Mouse (Mus musculus) testis, adult 2 months (tissue): ENCODE measurements around the gene Zfp595.

Experiments
- CTCF ChIP-seq: fragments of 200-500 bp; IDR thresholded peaks from 2 replicates; pipeline ENCODE4 v1.5.1; 2012; ENCODE audit warnings: low read depth, mild to moderate bottlenecking, inconsistent platforms, low read length, moderate library complexity; ENCODE audit not compliant: control insufficient read depth, insufficient read depth, insufficient replicate concordance
- POLR2A ChIP-seq: fragments of 200-500 bp; IDR thresholded peaks from 2 replicates; pipeline ENCODE4 v1.6.1; 2012; ENCODE audit warnings: low read depth, mild to moderate bottlenecking, inconsistent platforms, low read length, moderate library complexity; ENCODE audit not compliant: control insufficient read depth

GRCm38 (mm10) chr13:67343422-67343821 is 11.1 kb upstream of the Zfp595 start:
- TF ChIP-seq POLR2A (no peak), CTCF (no peak)
